In the genomic region with DNA sequence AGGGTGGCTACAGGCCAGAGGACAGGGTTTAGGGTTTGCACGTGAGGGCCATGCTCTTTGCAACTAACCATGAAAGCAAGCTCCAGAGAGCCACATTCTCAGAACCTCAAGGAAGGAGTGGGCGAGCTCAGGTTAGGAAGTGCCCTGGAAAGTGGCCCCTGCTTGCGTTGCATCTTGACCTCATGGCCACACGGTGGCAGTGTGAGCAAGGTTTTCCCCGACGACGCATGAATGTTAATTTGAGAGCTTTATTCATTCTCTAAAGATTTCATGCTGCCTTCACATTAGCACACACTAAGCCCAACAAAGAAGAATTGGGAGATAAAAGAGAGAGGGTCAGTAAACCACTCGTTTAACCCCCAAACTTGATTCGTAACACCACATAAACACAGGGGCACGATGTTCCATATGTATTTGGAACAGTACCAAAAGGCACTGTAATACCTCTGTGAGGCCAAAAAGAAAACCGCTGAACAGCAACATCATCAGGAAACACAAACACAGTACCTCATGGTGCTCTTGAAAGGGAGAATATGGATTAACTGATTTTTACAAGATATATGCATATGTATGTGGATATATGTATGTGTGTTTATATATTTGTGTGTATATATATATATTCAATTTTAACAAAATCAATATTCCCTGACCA, we compare ENCODE assay signal across 8 mouse cellular contexts. TPM values are rescaled to one million over a fixed set of nuclear protein-coding genes. Genes with fewer than 3 reads are reported as not detected.
DNase-seq lines count a peak whose midpoint lies in the region; ATAC-seq and TF ChIP-seq lines count a peak whose summit lies in the region.

No protein-coding gene starts in this region.

- no peak for TF ChIP-seq POLR2A in small intestine, adult 2 months (IDR thresholded peaks at IDR 0.05; ENCODE audit: low read depth, low read length)

- H3K9me3 ChIP-seq in limb, embryonic 10.5 days (replicated peaks): no peaks in the 10 kb centered on the region
- H3K9me3 ChIP-seq in midbrain, embryonic 13.5 days: no peaks in the 10 kb centered on the region

- no peak overlapping the region for H3K27ac ChIP-seq in limb, embryonic 10.5 days
- H3K27ac ChIP-seq in midbrain, embryonic 13.5 days: no peak overlapping the region
- no peak overlapping the region for H3K27ac ChIP-seq in small intestine, adult 2 months (ENCODE audit: insufficient read depth, low read depth, low read length)

- peaks cover 7% of the 10 kb centered on the region; the same call in 1 of the 2 replicates for H3K27me3 ChIP-seq in limb, embryonic 10.5 days (ENCODE audit: low read depth, poor library complexity, severe bottlenecking)
- peaks cover 12% of the 10 kb centered on the region for H3K27me3 ChIP-seq in midbrain, embryonic 13.5 days
- H3K27me3 ChIP-seq in small intestine, adult 2 months (ENCODE audit: control insufficient read depth, insufficient read depth, low read length): no peaks in the 10 kb centered on the region

- WGBS in limb, embryonic 10.5 days: 13% methylated on average over 11 of the region's 11 CpGs
- WGBS in midbrain, embryonic 13.5 days: 9% methylated on average over 11 of the region's 11 CpGs
- WGBS in small intestine, adult 2 months: 11% methylated on average over 11 of the region's 11 CpGs

- no peaks in the 10 kb centered on the region for H3K36me3 ChIP-seq in limb, embryonic 10.5 days
- H3K36me3 ChIP-seq in midbrain, embryonic 13.5 days: no peaks in the 10 kb centered on the region
- no peaks in the 10 kb centered on the region for H3K36me3 ChIP-seq in small intestine, adult 2 months (ENCODE audit: control insufficient read depth, insufficient read depth, low read length)

- TF ChIP-seq CTCF in small intestine, adult 2 months (IDR thresholded peaks at IDR 0.05; ENCODE audit: extremely low read depth, insufficient read length, insufficient replicate concordance, low read depth, low read length): peak; percentile 88

- ATAC-seq in inflammation-experienced regulatory T-cells, adult 6 months: peak; percentile 92
- ATAC-seq in midbrain, embryonic 13.5 days: peak; percentile 76

- no peak overlapping the region for H3K4me3 ChIP-seq in limb, embryonic 10.5 days
- H3K4me3 ChIP-seq in midbrain, embryonic 13.5 days (replicated peaks): no peak overlapping the region
- H3K4me3 ChIP-seq in small intestine, adult 2 months (ENCODE audit: low read depth, low read length): no peak overlapping the region

- peak; percentile 17 for DNase-seq in ovary, postnatal 10 days (ENCODE audit: low spot score)
- DNase-seq in ovary, adult 18-20 months (ENCODE audit: low spot score): no peak
- DNase-seq in cerebellum, postnatal 36 days: peak; percentile 75 to 77
- DNase-seq in gastrocnemius, adult 18-20 months (ENCODE audit: low spot score): peak; percentile 56
- peak; percentile 77 for DNase-seq in limb, embryonic 10.5 days (ENCODE audit: low spot score)

- H3K4me2 ChIP-seq in midbrain, embryonic 13.5 days (replicated peaks): peak overlapping the region; percentile 24; the same call in 1 of the 2 replicates

- no peaks in the 10 kb centered on the region for H3K4me1 ChIP-seq in limb, embryonic 10.5 days
- 0 out of 2 replicates have a peak, but pooled peaks cover 6% of the 10 kb centered on the region for H3K4me1 ChIP-seq in midbrain, embryonic 13.5 days (replicated peaks)
- peaks cover 3% of the 10 kb centered on the region; the same call in 1 of the 2 replicates for H3K4me1 ChIP-seq in small intestine, adult 2 months (ENCODE audit: control insufficient read depth, insufficient read depth, insufficient read length, low read length)

- no peak overlapping the region for H3K9ac ChIP-seq in midbrain, embryonic 13.5 days (replicated peaks)

RNA-seq across cellular contexts. Expression of a gene that starts 41.0 kb away (rescaled TPM):
- 1 to 10 TPM; 2.3 to 2.4 TPM for total RNA-seq in gastrocnemius, adult 18-20 months (2021)
- polyA plus RNA-seq in inflammation-experienced regulatory T-cells, adult 6 months (2017; shearing (Covaris generic)): 10 to 100 TPM; 26.5 to 39.7 (median 36.1) TPM
- polyA plus RNA-seq in limb, embryonic 10.5 days (2016; fragmentation: Nextera tagmentation; extraction: Ambion mirVana): 51.5 and 56.7 TPM in 2 replicates
- polyA plus RNA-seq in midbrain, embryonic 13.5 days (2015; fragmentation: Nextera tagmentation; extraction: Ambion mirVana): 53.7 and 57.8 TPM in 2 replicates
- polyA plus RNA-seq in small intestine, adult 2 months (2012; rRNA removed): 4.6 and 6.8 TPM in 2 replicates
